Mouse (Mus musculus) spleen, embryonic (tissue): ENCODE results near the gene Nat8f1.
"Not testable (repeated sequence)": the region's sequence is repeated elsewhere in the genome, so short reads cannot be mapped to it uniquely, and the experiment has no call there.

ENCODE experiments used
- CTCF ChIA-PET: fragments of 350-600 bp; sonication (Branson Sonifier 250); formaldehyde crosslinking; loops from one replicate; lab custom pipeline; 2022; lab: Charles Lee

Gene Nat8f1

GRCm38 (mm10) chr6:85915539-85916513, at the start of gene Nat8f1:
Nat8f1 (minus strand) TSS chr6:85915687.
- CTCF ChIA-PET, result interaction anchor here (1.2 kb wide), 1 partner anchor 22 kb away, joined by 3 read pairs; no protein-coding TSS in a partner anchor

- CTCF ChIA-PET, result interaction anchor here (0.8 kb wide), 1 partner anchor 47 kb away, joined by 3 read pairs; no protein-coding TSS in a partner anchor
Observed at GRCm38 (mm10) chr6:85961101-85962091, 45.9 kb upstream of the Nat8f1 start, which contains the start of gene Dusp11. Dusp11 (minus strand) TSS chr6:85961667.

- CTCF ChIA-PET, result no interaction called here
Observed at GRCm38 (mm10) chr6:85957581-85957980, 42.1 kb upstream of the Nat8f1 start.

GRCm38 (mm10) chr6:85948549-85948948, 33.1 kb upstream of the Nat8f1 start:
- CTCF ChIA-PET, result no interaction called here

- CTCF ChIA-PET, result no interaction called here
Observed at GRCm38 (mm10) chr6:85942469-85942868, 27.0 kb upstream of the Nat8f1 start.

GRCm38 (mm10) chr6:85938701-85939100, 23.2 kb upstream of the Nat8f1 start:
- CTCF ChIA-PET, result interaction anchor here (0.7 to 0.9 kb wide), 3 partner anchors 16 to 65 kb away, joined by 3 to 4 read pairs (median 3); partner anchors contain the start of gene Nat8f1

DNA sequence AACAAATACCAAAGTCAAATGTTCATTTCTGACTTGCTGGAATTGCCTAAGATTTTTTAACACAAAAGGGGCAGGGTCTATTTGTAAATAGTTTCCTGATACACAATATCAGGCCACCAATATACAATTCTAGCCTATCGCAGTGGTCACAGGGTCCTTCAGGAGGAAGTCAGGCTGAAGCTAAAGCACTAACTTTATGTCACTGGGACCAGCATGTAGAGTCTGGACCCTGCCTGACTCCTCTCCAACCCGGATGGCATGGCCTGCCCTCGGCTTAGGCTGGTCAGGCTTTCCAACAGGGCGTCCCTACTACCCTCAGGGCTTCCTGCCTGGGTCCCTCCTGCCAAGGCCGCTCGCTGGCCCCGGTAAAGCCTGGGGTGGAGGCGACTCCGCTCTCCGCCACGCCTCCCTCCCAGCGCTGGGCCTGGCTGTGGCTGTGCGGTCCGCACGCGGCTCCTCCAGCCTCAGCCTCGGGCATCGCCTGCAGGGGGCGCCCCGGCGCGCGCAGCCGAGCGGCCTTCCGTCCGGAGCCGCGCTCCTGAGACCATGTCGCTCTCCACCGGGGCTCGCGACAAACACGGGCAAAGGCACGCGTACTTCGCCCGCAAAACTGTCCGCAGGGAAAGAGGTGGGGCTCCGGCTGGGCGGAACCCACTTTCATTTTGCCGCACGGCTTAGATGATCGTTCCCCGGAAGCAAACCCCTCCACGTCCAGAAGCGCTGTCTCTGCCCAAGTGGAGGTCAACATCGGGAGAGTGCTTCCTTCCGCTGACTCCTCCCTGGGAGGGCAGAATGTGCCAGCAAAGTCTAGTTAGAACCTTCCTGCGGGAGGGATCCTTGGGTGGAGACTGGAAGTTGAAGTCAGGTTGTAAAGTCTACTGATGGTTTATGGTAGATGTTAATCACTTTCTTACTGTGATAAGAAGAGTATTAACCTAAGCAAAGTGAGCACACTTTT, 21.3 kb upstream of the Nat8f1 start:
- CTCF ChIA-PET, result not testable (repeated sequence)

DNA sequence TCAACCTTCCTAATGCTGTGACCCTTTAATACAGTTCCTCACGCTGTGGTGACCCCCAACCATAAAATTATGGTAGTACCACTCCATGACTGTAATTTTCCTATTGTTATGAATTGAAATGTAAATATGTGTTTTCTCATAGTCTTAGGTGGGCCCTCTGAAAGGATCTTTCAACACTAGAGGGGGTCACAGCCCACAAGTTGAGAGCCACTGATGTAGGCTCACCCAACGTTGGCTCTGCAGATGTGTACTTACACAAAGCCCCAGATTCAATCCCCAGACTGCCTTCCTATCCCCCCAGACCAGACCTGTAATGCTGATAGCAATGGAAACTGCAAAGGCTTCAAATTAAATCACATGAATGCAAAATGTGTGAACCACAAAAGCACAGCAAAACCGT, 20.2 kb upstream of the Nat8f1 start:
- CTCF ChIA-PET, result no interaction called here

- CTCF ChIA-PET, result no interaction called here
Observed at GRCm38 (mm10) chr6:85934047-85934446, 18.6 kb upstream of the Nat8f1 start.

DNA sequence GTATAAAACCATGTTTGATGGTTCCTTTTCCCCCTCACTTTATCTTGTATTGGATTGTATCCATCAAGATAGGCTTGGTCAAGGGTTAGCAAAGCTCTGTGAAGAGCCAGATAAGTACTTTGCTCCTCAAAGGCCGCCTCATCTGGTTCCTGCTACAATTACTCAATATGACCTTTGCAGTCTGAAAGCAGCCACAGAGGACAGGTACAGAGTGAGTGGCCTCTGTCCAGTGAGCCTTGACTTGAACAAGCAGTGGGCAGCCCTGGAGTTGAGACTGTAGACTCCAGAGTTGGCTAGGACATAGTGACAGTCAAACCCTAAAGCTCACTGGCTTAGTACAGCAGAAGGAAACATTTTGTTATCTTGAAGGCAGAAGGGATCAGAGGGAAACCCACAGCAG, 13.8 kb upstream of the Nat8f1 start:
- CTCF ChIA-PET, result no interaction called here

GRCm38 (mm10) chr6:85927476-85928464, 12.3 kb upstream of the Nat8f1 start:
- CTCF ChIA-PET, result no interaction called here

DNA sequence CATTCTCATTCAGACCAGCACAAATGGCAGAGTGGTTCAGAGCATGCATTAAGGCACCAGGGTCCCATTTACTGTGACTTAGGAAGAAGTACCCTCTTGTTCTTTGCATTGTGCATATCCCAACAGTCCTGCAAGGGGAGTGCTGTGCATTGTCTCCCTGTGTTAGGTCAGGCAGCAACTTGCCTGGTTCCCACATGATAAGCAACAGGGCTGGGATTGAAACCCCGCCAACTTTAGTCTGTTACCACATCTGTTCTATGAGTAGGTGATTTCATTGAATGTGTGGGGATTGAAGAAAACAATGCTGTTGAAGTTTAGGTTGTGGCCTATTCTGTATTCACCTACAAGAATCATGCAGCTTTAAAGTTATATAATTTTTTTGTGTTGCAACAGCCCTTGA, 11.2 kb upstream of the Nat8f1 start:
- CTCF ChIA-PET, result no interaction called here

GRCm38 (mm10) chr6:85923643-85924042, 8.2 kb upstream of the Nat8f1 start:
- CTCF ChIA-PET, result no interaction called here

- CTCF ChIA-PET, result no interaction called here
Observed at GRCm38 (mm10) chr6:85919401-85919800, 3.9 kb upstream of the Nat8f1 start.

DNA sequence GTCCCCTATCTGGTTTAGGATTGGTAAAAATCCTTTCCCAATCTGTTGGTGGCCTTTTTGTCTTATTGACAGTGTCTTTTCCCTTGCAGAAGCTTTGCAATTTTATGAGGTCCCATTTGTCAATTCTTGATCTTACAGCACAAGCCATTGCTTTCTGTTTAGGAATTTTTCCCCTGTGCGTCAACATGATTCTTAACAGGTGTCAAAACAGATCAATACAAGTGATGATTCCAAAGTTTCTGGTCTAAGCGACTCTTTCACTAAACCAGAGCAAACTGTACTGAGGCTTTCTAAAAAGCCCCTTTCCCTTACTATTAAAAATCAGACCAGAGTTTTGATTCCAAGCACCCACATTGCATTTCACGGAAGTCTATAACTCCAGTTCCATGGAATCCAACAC, 2.9 kb upstream of the Nat8f1 start:
- CTCF ChIA-PET, result not testable (repeated sequence)

- CTCF ChIA-PET, result no interaction called here
Observed at GRCm38 (mm10) chr6:85916596-85916995, 1.1 kb upstream of the Nat8f1 start.

DNA sequence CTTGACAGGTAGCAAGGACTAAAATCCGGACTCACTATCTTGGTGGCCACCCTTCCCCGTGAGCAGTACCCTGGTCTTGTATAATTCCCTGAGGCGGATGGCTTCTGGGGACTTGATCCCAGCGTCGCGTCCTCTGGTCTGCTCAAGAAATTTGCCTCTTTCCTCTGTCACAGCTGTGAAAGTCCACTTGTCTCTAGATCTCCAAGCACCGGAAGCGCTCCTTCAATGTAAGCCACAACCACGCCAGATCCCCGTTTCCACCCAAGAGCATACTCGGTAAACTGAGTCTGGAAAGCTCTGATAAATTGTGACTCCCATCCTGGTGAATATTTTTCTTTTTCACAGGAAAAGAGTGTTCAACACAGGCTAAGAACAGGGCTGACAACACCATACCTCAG, 347 bp downstream of the Nat8f1 start:
- CTCF ChIA-PET, result interaction anchor here (0.8 to 1.2 kb wide), 4 partner anchors 11 to 89 kb away, joined by 3 to 4 read pairs (median 3); partner anchors contain the start of gene Nat8f4

DNA sequence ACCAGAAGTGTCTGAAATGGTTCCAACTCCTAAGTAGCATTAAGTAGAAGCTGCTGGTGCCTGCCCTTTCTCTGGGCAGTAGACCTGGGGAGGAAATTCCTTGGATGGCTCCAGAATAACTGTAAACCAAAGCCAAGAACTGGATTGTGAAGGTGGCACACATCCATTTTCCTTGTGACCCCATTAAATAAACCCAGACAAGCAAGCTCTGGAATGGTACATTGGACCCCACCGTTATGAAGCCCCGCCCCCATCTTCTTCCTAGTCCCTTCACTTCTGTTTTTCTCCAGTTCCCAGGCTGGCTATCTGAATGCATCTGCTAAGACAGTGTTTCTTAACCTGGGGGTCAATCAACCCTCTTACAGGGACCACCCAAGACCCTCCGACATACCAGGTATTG, 3.9 kb downstream of the Nat8f1 start, which contains the start of gene Tprkb:
Gene Tprkb, plus strand, starts transcription at position 279 of the 400 bp plus-strand sequence.
- CTCF ChIA-PET, result no interaction called here

GRCm38 (mm10) chr6:85909704-85910103, 5.8 kb downstream of the Nat8f1 start:
- CTCF ChIA-PET, result no interaction called here
